Mouse (Mus musculus): ENCODE data around the gene Aox1. TPM values are rescaled to one million over a fixed set of nuclear protein-coding genes. Genes with fewer than 3 reads are reported as not detected.

The Aox1 gene
- total and polyA plus RNA-seq, 3 experiments: 0.04 to 0.24 TPM; not detected in 1

- H3K79me2 ChIP-seq (ENCODE audit: control insufficient read depth, insufficient read depth, low read length, poor library complexity): no peaks in the 10 kb centered on the region
- H3K36me3 ChIP-seq (ENCODE audit: control insufficient read depth in 1 of 2, insufficient read depth in 2 of 2, low read length in 2 of 2): no peaks in the 10 kb centered on the region
- no peak for DNase-seq (ENCODE audit: low read depth, low spot score)
- no peak overlapping the region for H3K9ac ChIP-seq (ENCODE audit: control insufficient read depth, low read depth, low read length, poor library complexity, severe bottlenecking)
- H3K9me3 ChIP-seq (replicated peaks; ENCODE audit: insufficient read depth, low read length): no peaks in the 10 kb centered on the region
- H3K27ac ChIP-seq (ENCODE audit: control insufficient read depth, low read depth, low read length): no peak overlapping the region
- H3K4me1 ChIP-seq (ENCODE audit: control insufficient read depth in 1 of 2, insufficient read depth in 2 of 2, low read length in 2 of 2): no peaks in the 10 kb centered on the region
- no peak overlapping the region for H3K4me3 ChIP-seq (ENCODE audit: control insufficient read depth in 1 of 2, insufficient read depth in 1 of 2, low read depth in 2 of 2, low read length in 2 of 2)
- TF ChIP-seq POLR2AphosphoS5 (IDR thresholded peaks at IDR 0.05; ENCODE audit: borderline replicate concordance, low read depth, low read length) (no peak), GABPA (IDR thresholded peaks at IDR 0.05; ENCODE audit: low read depth, low read length) (no peak), MYC (IDR thresholded peaks at IDR 0.05; ENCODE audit: low read depth, low read length) (no peak), RCOR1 (IDR thresholded peaks at IDR 0.05; ENCODE audit: low read depth, low read length) (no peak), RAD21 (IDR thresholded peaks at IDR 0.05; ENCODE audit: low read depth, low read length) (no peak)
- no peaks in the 10 kb centered on the region for H3K27me3 ChIP-seq (ENCODE audit: control insufficient read depth in 1 of 2, insufficient read depth in 2 of 2, low read length in 2 of 2)
Measured at GRCm38 (mm10) chr1:58107066-58107465, 77.3 kb downstream of the Aox1 start.

GRCm38 (mm10) chr1:58110241-58110640 is 80.5 kb downstream of the Aox1 start:
- Histone ChIP-seq H3K9ac (ENCODE audit: control insufficient read depth, low read depth, low read length, poor library complexity, severe bottlenecking) (no peak overlapping the region), H3K27me3 (ENCODE audit: control insufficient read depth in 1 of 2, insufficient read depth in 2 of 2, low read length in 2 of 2) (no peaks in the 10 kb centered on the region), H3K4me3 (ENCODE audit: control insufficient read depth in 1 of 2, insufficient read depth in 1 of 2, low read depth in 2 of 2, low read length in 2 of 2) (no peak overlapping the region), H3K27ac (ENCODE audit: control insufficient read depth, low read depth, low read length) (no peak overlapping the region), H3K4me1 (ENCODE audit: control insufficient read depth in 1 of 2, insufficient read depth in 2 of 2, low read length in 2 of 2) (no peaks in the 10 kb centered on the region), H3K36me3 (ENCODE audit: control insufficient read depth in 1 of 2, insufficient read depth in 2 of 2, low read length in 2 of 2) (no peaks in the 10 kb centered on the region), H3K9me3 (replicated peaks; ENCODE audit: insufficient read depth, low read length) (no peaks in the 10 kb centered on the region), H3K79me2 (ENCODE audit: control insufficient read depth, insufficient read depth, low read length, poor library complexity) (no peaks in the 10 kb centered on the region)
- TF ChIP-seq CHD1 (IDR thresholded peaks at IDR 0.05; ENCODE audit: low read depth, low read length) (no peak), JUND (IDR thresholded peaks at IDR 0.05; ENCODE audit: low read depth, low read length) (no peak), ZKSCAN1 (IDR thresholded peaks at IDR 0.05; ENCODE audit: low read depth, low read length) (no peak), E2F4 (IDR thresholded peaks at IDR 0.05; ENCODE audit: borderline replicate concordance, low read depth, low read length) (no peak), KAT2A (conservative IDR thresholded peaks at IDR 0.05; ENCODE audit: low read depth, low read length) (no peak), SMC3 (IDR thresholded peaks at IDR 0.05; ENCODE audit: low read depth, low read length) (no peak), ZNF384 (IDR thresholded peaks at IDR 0.05; ENCODE audit: low read depth, low read length) (no peak), HCFC1 (IDR thresholded peaks at IDR 0.05; ENCODE audit: low read depth, low read length) (no peak), MYB (IDR thresholded peaks at IDR 0.05; ENCODE audit: low read depth, low read length) (no peak), RCOR1 (IDR thresholded peaks at IDR 0.05; ENCODE audit: low read depth, low read length) (no peak), MAX (IDR thresholded peaks at IDR 0.05; ENCODE audit: low read length) (no peak), ETS1 (IDR thresholded peaks at IDR 0.05; ENCODE audit: low read depth, low read length) (no peak), UBTF (IDR thresholded peaks at IDR 0.05; ENCODE audit: borderline replicate concordance, insufficient read depth, low read depth, low read length) (no peak), POLR2AphosphoS5 (IDR thresholded peaks at IDR 0.05; ENCODE audit: borderline replicate concordance, low read depth, low read length) (no peak), CHD2 (IDR thresholded peaks at IDR 0.05; ENCODE audit: low read length) (no peak), MAZ (IDR thresholded peaks at IDR 0.05; ENCODE audit: low read depth, low read length) (no peak), POLR2AphosphoS2 (IDR thresholded peaks at IDR 0.05; ENCODE audit: low read length) (no peak), ZC3H11A (IDR thresholded peaks at IDR 0.05; ENCODE audit: low read depth, low read length) (no peak)
- DNase-seq (ENCODE audit: low read depth, low spot score): no peak
